In the genomic region with DNA sequence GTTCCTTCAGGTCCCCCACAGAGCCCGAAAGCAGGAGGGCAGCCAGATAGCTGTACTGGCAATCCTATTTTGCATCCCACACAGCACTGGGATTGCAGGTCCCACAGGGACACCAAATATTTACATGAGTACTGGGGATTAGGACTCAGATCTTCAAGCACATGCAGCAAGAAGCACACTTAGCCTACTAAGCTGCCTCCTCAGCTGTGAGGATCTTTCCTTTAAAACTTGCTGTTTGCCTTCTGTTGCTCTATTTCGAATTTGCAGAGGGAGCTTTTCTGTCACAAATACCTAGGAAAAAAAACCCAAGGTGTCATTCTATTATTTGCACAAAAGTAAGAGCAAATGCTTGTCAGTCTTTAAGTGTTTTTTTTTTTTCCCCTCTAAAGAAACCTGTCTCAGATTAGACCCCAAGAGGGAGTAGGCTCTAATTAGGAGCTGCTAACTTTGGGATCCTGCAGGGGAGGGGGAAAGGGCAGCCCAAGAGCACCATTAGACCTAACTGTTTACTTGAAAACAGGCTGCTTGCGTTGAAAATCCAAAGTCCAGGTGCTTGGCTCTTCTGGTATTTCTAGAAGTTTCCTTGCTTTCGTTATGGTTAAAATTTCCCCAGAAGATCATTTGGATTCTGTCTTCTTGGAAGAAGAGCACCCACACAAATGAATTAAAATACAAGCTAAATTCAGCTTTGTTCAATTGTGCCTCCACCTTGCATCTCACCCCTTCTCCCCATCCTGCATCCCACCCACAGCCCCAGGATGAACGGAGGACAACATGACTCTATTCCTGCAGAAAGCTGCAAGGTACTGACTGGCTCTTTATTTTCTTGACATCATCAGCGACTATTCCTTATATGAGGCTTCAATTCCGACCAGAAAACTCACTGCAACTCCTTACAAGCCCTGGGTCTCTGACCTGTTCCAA, we compare ENCODE assay signal across 22 mouse cellular contexts.
A peak's percentile ranks its signal among the peaks of the same experiment; 100 is the strongest.
DNase-seq lines count a peak whose midpoint lies in the region; TF ChIP-seq lines count a peak whose summit lies in the region.
"Had no signal": no experiment of that assay in that cellular context is flagged by ENCODE, and none has a peak within 500 bp of the region (broad histone marks: within the 10 kb centered on the region; RNA-seq: fewer than 3 reads in every experiment).

No protein-coding gene starts in this region.

- no peaks in the 10 kb centered on the region for H3K27me3 ChIP-seq in kidney, adult 2 months (replicated peaks; ENCODE audit: control insufficient read depth, insufficient read depth, low read length)
- H3K27me3 ChIP-seq: CH12.LX; embryonic facial prominence, embryonic 15.5 days; heart, embryonic 15.5 days; liver, embryonic 13.5 days; neural tube, embryonic 15.5 days had no signal

- no peaks in the 10 kb centered on the region for H3K36me3 ChIP-seq in kidney, adult 2 months (ENCODE audit: control insufficient read depth, insufficient read depth, low read length)
- H3K36me3 ChIP-seq: embryonic facial prominence, embryonic 15.5 days; heart, embryonic 15.5 days; liver, embryonic 13.5 days; neural tube, embryonic 15.5 days had no signal

- H3K4me3 ChIP-seq in kidney, adult 2 months (ENCODE audit: insufficient read depth, low read depth, low read length): no peak overlapping the region
- H3K4me3 ChIP-seq: embryonic facial prominence, embryonic 15.5 days; heart, embryonic 15.5 days; liver, embryonic 13.5 days; neural tube, embryonic 15.5 days had no signal

- peak; percentile 84 for DNase-seq in kidney, adult 2 months
- DNase-seq in kidney, postnatal 4 days: no peak
- peak; percentile 9 to 41 for DNase-seq in right cerebral cortex, postnatal 36 days (ENCODE audit: low spot score in 2 of 2)
- DNase-seq in right cerebral cortex, postnatal 10 days (ENCODE audit: low spot score in 2 of 2): no peak
- peak; percentile 53 to 62 for DNase-seq in kidney, postnatal 36 days
- DNase-seq in thymus, postnatal 10 days (ENCODE audit: low spot score in 2 of 2): no peak
- no peak for DNase-seq in heart, postnatal 10 days
- DNase-seq: adrenal gland, postnatal 36 days; cerebellum, adult 18-20 months; cerebellum, postnatal 25 days; gastrocnemius, postnatal 25 days; layer of hippocampus, adult 9-11 months; liver, embryonic 13.5 days; lung, embryonic 14.5 days; lung, postnatal 36 days; right cerebral cortex, postnatal 4 days; thymus, postnatal 4 days had no signal

- TF ChIP-seq CTCF in kidney, adult 2 months (conservative IDR thresholded peaks at IDR 0.05; ENCODE audit: insufficient read depth, insufficient read length, low read depth, low read length): no peak

- no peak for TF ChIP-seq POLR2A in kidney, adult 2 months (IDR thresholded peaks at IDR 0.05; ENCODE audit: low read depth, low read length)

- H3K27ac ChIP-seq in kidney, adult 2 months (ENCODE audit: insufficient read depth, low read depth, low read length): peak overlapping the region; percentile 26; the same call in 1 of the 2 replicates
- H3K27ac ChIP-seq: embryonic facial prominence, embryonic 15.5 days; heart, embryonic 15.5 days; kidney, postnatal 0 days; liver, embryonic 13.5 days; neural tube, embryonic 15.5 days had no signal

- H3K4me1 ChIP-seq in kidney, adult 2 months (ENCODE audit: control insufficient read depth, insufficient read depth, low read length): no peaks in the 10 kb centered on the region; the same call in 1 of the 2 replicates
- H3K4me1 ChIP-seq: embryonic facial prominence, embryonic 15.5 days; heart, embryonic 15.5 days; liver, embryonic 13.5 days; neural tube, embryonic 15.5 days had no signal

- intact Hi-C loops in heart, postnatal 10 days (cut with DNase I): no loop called here

- 53% methylated on average over 7 of the region's 7 CpGs for WGBS in kidney, adult 2 months

Comparison
In these comparisons a context has a peak if more than half of its experiments do, and no peak if none do; other contexts are left out.
1. DNase-seq: peak in kidney, adult 2 months (single experiment), right cerebral cortex, postnatal 36 days (2 of 2) and kidney, postnatal 36 days (2 of 2); none in kidney, postnatal 4 days (0 of 2), right cerebral cortex, postnatal 10 days (0 of 2), thymus, postnatal 10 days (0 of 2) and heart, postnatal 10 days (0 of 2).